Mouse (Mus musculus) embryonic fibroblast, embryonic 13.5 days (primary cell): Measurements from ENCODE around the gene Gpr155.

Source experiments
- CTCF ChIP-seq: IDR thresholded peaks from 2 replicates; pipeline ENCODE4 v1.5.1; 2011; ENCODE audit warnings: mild to moderate bottlenecking, control low read depth, low read length, moderate library complexity, borderline replicate concordance; ENCODE audit not compliant: insufficient read depth
- POLR2A ChIP-seq: IDR thresholded peaks from 2 replicates; pipeline ENCODE4 v1.6.1; 2011; ENCODE audit warnings: low read depth, mild to moderate bottlenecking, control low read depth, low read length, moderate library complexity

- TF ChIP-seq CTCF (no peak), POLR2A (no peak)
Measured at GRCm38 (mm10) chr2:73415892-73416291, 29.5 kb upstream of the Gpr155 start.
